Mouse (Mus musculus): ENCODE data around the gene Acvrl1. TPM values are rescaled to one million over a fixed set of nuclear protein-coding genes. Genes with fewer than 3 reads are reported as not detected.

The Acvrl1 gene
- polyA plus RNA-seq, 1 experiment from 2014 or later: 4.4 TPM

DNA sequence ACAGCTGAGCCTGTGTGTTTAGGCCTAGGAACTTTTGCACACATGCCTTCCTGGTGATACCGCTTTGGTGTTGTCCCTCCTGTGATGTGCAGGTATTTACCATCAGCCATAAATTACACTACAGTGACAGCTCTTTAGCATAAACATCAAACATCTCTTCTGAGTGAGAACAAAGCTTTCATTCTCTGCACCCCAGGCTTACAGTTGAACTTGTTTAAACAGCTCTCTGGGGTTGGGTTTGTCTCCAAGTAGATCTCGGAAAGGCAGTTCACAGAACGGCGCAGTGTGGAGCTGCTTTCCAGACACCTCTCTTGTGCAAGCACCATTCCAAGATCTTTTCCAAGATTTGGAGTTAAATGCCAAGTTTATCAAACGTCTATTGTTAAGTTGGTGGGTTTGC lies 54.4 kb downstream of the Acvrl1 start:
- Histone ChIP-seq H3K4me3 (replicated peaks; ENCODE audit: low read depth, low read length) (no peak overlapping the region), H3K4me1 (ENCODE audit: control insufficient read depth, insufficient read depth, low read length) (peaks cover 28% of the 10 kb centered on the region; the same call in 1 of the 2 replicates)

DNA sequence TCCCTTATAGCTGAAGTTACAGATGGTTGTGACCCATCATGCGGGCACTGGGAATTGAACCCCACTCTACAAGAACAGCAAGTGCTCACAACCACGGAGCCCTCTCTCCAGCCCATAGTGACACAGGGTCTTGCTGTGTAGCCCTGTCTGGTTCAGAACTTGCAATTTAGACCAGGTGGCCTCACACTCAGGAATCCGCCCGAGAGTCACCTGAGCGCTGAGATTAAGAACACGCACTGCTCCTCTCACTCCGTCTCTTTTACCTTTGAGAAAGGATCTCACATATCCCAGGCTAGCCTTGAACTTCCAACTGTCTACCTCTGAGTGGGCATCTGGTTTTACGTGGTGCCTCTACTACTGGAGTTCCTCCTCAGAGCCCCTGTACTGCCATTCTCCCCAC lies 56.0 kb downstream of the Acvrl1 start:
- Histone ChIP-seq H3K27me3 (ENCODE audit: control insufficient read depth, insufficient read depth, low read length) (no peaks in the 10 kb centered on the region), H3K9me3 (ENCODE audit: control insufficient read depth, low read length) (no peaks in the 10 kb centered on the region), H3K27ac (replicated peaks; ENCODE audit: low read depth, low read length) (no peak overlapping the region), H3K4me2 (ENCODE audit: low read length) (no peak overlapping the region), H3K36me3 (ENCODE audit: control insufficient read depth, insufficient read depth, low read length) (peaks cover 10% of the 10 kb centered on the region; the same call in 1 of the 2 replicates), H3K9ac (replicated peaks; ENCODE audit: low read length) (no peak overlapping the region), H3K4me1 (ENCODE audit: control insufficient read depth, insufficient read depth, low read length) (peaks cover 16% of the 10 kb centered on the region; the same call in 1 of the 2 replicates), H3K4me3 (replicated peaks; ENCODE audit: low read depth, low read length) (no peak overlapping the region)
- ATAC-seq (ENCODE audit: low FRiP score, low TSS enrichment) (no peak), DNase-seq (no peak)
- WGBS: 98% methylated on average over 8 of the region's 8 CpGs

More for the DNA sequence above, 54.4 kb downstream of the Acvrl1 start:
- no peak for DNase-seq
- no peaks in the 10 kb centered on the region for H3K27me3 ChIP-seq (ENCODE audit: control insufficient read depth, insufficient read depth, low read length)
- H3K4me2 ChIP-seq (ENCODE audit: low read length): no peak overlapping the region
- no peak for ATAC-seq (ENCODE audit: low FRiP score, low TSS enrichment)
- WGBS: 69% methylated on average over 5 of the region's 5 CpGs
- peaks cover 10% of the 10 kb centered on the region; the same call in 1 of the 2 replicates for H3K36me3 ChIP-seq (ENCODE audit: control insufficient read depth, insufficient read depth, low read length)
- no peaks in the 10 kb centered on the region for H3K9me3 ChIP-seq (ENCODE audit: control insufficient read depth, low read length)
- no peak overlapping the region for H3K27ac ChIP-seq (replicated peaks; ENCODE audit: low read depth, low read length)
- no peak overlapping the region for H3K9ac ChIP-seq (replicated peaks; ENCODE audit: low read length)

DNA sequence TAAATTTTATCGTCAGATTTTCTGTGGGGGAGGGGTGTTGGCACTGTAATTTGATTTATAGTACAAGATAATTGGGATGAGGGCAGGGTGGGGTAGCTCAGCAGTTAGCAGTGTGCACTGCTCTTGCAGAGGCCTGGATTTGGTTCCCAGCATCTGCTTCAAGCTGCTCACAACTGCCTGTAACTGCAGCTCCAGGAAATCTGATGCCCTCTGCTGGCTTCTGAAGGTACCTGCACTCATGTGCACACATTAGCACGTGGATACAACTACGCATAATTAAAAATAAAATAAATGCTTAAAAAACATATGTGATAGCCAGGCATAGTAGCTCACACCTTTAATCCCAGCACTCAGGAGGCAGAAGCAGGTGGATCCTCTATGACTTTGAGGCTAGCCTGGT lies 57.2 kb downstream of the Acvrl1 start:
- WGBS: 94% methylated on average over 3 of the region's 3 CpGs
- no peak overlapping the region for H3K27ac ChIP-seq (replicated peaks; ENCODE audit: low read depth, low read length)
- H3K9ac ChIP-seq (replicated peaks; ENCODE audit: low read length): no peak overlapping the region
- no peaks in the 10 kb centered on the region for H3K9me3 ChIP-seq (ENCODE audit: control insufficient read depth, low read length)
- H3K4me2 ChIP-seq (ENCODE audit: low read length): no peak overlapping the region
- H3K36me3 ChIP-seq (ENCODE audit: control insufficient read depth, insufficient read depth, low read length): peaks cover 10% of the 10 kb centered on the region; the same call in 1 of the 2 replicates
- no peak overlapping the region for H3K4me3 ChIP-seq (replicated peaks; ENCODE audit: low read depth, low read length)
- peaks cover 16% of the 10 kb centered on the region; the same call in 1 of the 2 replicates for H3K4me1 ChIP-seq (ENCODE audit: control insufficient read depth, insufficient read depth, low read length)
- H3K27me3 ChIP-seq (ENCODE audit: control insufficient read depth, insufficient read depth, low read length): no peaks in the 10 kb centered on the region
- DNase-seq: no peak
- ATAC-seq (ENCODE audit: low FRiP score, low TSS enrichment): no peak

DNA sequence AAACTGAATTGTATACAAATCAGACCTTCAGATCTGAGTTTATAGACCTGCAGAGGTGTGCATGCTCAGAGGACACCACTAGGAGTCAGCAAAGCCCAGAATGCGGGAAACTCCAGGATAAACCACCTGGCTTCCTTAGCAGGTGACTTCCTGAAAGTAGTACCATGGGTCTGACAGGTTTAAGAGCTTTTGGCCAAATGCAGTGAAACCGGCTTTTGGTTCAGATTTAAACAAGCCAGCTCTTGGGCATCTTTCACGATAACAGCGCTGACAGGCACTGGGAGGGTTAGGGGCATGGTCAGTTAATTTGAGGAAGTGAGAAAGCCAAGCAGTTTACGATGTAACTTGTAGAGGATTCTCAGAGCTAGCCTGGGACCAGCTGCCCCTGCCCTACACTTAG lies 59.6 kb downstream of the Acvrl1 start:
- Histone ChIP-seq H3K9ac (replicated peaks; ENCODE audit: low read length) (no peak overlapping the region), H3K4me2 (ENCODE audit: low read length) (no peak overlapping the region), H3K27me3 (ENCODE audit: control insufficient read depth, insufficient read depth, low read length) (no peaks in the 10 kb centered on the region), H3K36me3 (ENCODE audit: control insufficient read depth, insufficient read depth, low read length) (peaks cover 10% of the 10 kb centered on the region; the same call in 1 of the 2 replicates), H3K4me3 (replicated peaks; ENCODE audit: low read depth, low read length) (no peak overlapping the region), H3K9me3 (ENCODE audit: control insufficient read depth, low read length) (no peaks in the 10 kb centered on the region), H3K4me1 (ENCODE audit: control insufficient read depth, insufficient read depth, low read length) (peaks cover 15% of the 10 kb centered on the region; the same call in 1 of the 2 replicates), H3K27ac (replicated peaks; ENCODE audit: low read depth, low read length) (no peak overlapping the region)
- DNase-seq (no peak), ATAC-seq (ENCODE audit: low FRiP score, low TSS enrichment) (no peak)
- WGBS: 87% methylated on average over 5 of the region's 5 CpGs

DNA sequence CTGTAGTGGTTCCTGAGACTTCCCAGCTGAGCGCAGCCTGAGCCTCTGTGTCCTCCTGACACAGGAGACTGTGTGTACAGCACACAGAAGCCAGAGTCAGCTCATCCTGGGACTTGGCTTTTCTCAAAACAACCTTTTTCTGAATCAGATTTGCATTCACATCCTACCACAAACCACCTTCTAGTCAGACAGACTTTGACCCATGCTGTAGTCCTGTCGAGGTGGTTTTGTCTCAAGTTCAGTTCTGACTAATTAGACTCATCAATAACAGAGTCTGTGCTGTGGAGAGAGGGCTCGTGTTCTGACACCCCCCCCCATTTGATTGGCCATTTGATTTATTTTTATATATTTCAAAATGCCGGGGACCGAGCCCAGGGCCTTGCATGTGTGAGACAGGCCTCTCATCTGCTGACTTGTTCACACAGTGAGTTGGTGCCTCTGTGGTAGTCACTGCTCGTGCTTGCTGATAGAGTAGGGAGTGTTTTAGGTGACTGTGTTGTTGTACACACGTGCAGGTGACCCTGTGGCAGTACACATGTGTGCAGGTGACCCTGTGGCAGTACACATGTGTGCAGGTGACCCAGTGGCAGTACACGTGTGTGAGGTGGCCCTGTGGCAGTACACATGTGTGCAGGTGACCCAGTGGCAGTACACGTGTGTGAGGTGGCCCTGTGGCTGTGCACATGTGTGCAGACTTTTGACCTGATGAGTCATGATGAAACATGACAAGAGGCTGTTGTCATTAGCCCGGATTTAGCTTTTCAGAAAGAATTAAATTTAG lies 61.8 kb downstream of the Acvrl1 start:
- Histone ChIP-seq H3K4me1 (ENCODE audit: control insufficient read depth, insufficient read depth, low read length) (peaks cover 15% of the 10 kb centered on the region; the same call in 1 of the 2 replicates), H3K9ac (replicated peaks; ENCODE audit: low read length) (no peak overlapping the region), H3K4me2 (ENCODE audit: low read length) (no peak overlapping the region), H3K9me3 (ENCODE audit: control insufficient read depth, low read length) (no peaks in the 10 kb centered on the region), H3K27me3 (ENCODE audit: control insufficient read depth, insufficient read depth, low read length) (no peaks in the 10 kb centered on the region), H3K4me3 (replicated peaks; ENCODE audit: low read depth, low read length) (no peak overlapping the region), H3K27ac (replicated peaks; ENCODE audit: low read depth, low read length) (no peak overlapping the region), H3K36me3 (ENCODE audit: control insufficient read depth, insufficient read depth, low read length) (peaks cover 22% of the 10 kb centered on the region)
- no peak for ATAC-seq (ENCODE audit: low FRiP score, low TSS enrichment)
- WGBS: 85% methylated on average over 10 of the region's 10 CpGs
- no peak for DNase-seq

DNA sequence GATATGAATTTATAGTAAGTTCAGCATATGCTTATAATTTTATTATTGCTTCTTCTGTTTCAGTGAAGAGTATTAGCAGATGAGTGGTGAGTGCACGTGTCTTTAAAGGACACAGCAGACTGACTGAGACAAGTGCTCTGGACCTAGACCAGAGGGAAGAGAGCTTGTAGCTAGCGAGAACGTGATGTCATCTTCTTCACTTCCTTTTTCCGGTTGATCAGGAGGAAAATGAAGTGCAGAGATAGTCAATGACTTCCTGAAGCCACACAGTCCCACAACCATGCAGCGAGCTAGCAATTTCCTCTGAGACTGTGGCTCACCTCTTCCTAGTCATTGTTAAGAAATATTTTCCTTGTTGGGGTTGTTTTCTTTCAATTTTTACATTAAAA lies 62.4 kb downstream of the Acvrl1 start:
- H3K9ac ChIP-seq (replicated peaks; ENCODE audit: low read length): no peak overlapping the region
- H3K36me3 ChIP-seq (ENCODE audit: control insufficient read depth, insufficient read depth, low read length): peaks cover 22% of the 10 kb centered on the region
- DNase-seq (no peak), ATAC-seq (ENCODE audit: low FRiP score, low TSS enrichment) (no peak)
- H3K27me3 ChIP-seq (ENCODE audit: control insufficient read depth, insufficient read depth, low read length): no peaks in the 10 kb centered on the region
- no peak overlapping the region for H3K4me3 ChIP-seq (replicated peaks; ENCODE audit: low read depth, low read length)
- WGBS: 81% methylated on average over 5 of the region's 5 CpGs
- H3K4me1 ChIP-seq (ENCODE audit: control insufficient read depth, insufficient read depth, low read length): peaks cover 15% of the 10 kb centered on the region; the same call in 1 of the 2 replicates
- no peak overlapping the region for H3K4me2 ChIP-seq (ENCODE audit: low read length)
- H3K27ac ChIP-seq (replicated peaks; ENCODE audit: low read depth, low read length): no peak overlapping the region
- no peaks in the 10 kb centered on the region for H3K9me3 ChIP-seq (ENCODE audit: control insufficient read depth, low read length)

DNA sequence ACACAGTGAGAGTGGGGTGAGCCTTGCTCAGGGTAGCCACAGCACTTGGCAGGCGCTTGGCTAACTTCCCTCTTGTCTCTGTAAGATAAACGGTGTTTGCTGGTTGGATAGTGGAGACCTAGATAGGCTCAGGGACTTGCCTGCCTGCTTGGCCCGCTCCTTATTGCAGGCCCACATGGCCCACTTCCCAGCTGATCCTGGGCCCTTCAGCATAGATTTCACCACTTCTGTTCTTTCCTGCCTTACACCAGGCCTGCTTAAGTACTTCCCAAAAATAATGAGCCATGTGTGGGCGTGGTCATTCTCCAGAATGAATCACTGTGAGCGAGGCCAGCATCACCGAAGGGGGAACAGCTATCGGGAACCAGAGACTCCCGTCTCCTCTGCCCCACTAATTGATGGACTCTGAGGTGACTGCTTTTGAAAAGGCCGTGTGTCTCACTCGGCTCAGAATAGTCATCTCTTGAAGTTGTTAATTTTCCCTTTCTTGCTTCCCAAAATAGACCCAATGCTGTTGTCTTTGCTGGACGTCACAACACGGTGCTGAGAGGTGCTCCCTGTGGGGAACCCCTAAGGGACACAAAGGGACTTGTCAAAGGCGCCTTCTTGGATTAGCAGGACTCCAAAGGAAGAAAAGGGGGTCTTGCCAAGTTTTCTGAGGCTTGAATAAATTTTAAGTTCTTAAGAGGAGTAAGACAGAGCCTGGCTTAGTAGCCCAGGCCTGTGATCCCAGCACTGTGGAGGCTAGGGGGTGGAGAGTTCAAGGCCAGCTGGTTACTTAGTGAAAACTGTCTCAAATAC lies 63.3 kb downstream of the Acvrl1 start:
- peak; percentile 66 for DNase-seq
- Histone ChIP-seq H3K9me3 (ENCODE audit: control insufficient read depth, low read length) (no peaks in the 10 kb centered on the region), H3K27ac (replicated peaks; ENCODE audit: low read depth, low read length) (0 out of 2 replicates have a peak overlapping the region, but pooled peaks have one; percentile 5), H3K4me1 (ENCODE audit: control insufficient read depth, insufficient read depth, low read length) (peaks cover 15% of the 10 kb centered on the region; the same call in 1 of the 2 replicates), H3K9ac (replicated peaks; ENCODE audit: low read length) (no peak overlapping the region), H3K4me3 (replicated peaks; ENCODE audit: low read depth, low read length) (no peak overlapping the region), H3K36me3 (ENCODE audit: control insufficient read depth, insufficient read depth, low read length) (peaks cover 28% of the 10 kb centered on the region), H3K4me2 (ENCODE audit: low read length) (no peak overlapping the region), H3K27me3 (ENCODE audit: control insufficient read depth, insufficient read depth, low read length) (no peaks in the 10 kb centered on the region)
- ATAC-seq (ENCODE audit: low FRiP score, low TSS enrichment): peak; percentile 43; the same call in 1 of the 2 replicates
- WGBS: 12% methylated on average over 13 of the region's 13 CpGs

DNA sequence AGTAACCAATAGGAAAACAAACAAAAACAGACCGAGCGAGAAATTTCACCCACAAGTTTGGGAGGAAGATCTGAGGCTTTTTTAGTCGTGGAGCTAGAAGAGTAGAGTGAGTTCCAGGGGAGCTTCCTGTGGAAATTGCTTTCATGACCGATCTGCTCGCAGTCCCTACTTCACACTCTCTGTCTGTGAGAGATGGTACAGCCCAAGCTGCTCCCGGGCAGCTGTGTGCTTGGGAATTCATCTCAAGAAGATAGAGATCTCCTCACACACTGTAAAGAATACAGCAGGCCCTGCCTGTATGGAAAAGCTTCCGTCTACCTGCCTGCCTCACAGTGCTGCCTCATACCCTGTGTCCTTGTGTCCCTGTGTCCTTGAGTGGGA lies 63.9 kb downstream of the Acvrl1 start:
- no peak for ATAC-seq (ENCODE audit: low FRiP score, low TSS enrichment)
- peaks cover 15% of the 10 kb centered on the region; the same call in 1 of the 2 replicates for H3K4me1 ChIP-seq (ENCODE audit: control insufficient read depth, insufficient read depth, low read length)
- no peaks in the 10 kb centered on the region for H3K9me3 ChIP-seq (ENCODE audit: control insufficient read depth, low read length)
- no peaks in the 10 kb centered on the region for H3K27me3 ChIP-seq (ENCODE audit: control insufficient read depth, insufficient read depth, low read length)
- no peak overlapping the region for H3K9ac ChIP-seq (replicated peaks; ENCODE audit: low read length)
- H3K36me3 ChIP-seq (ENCODE audit: control insufficient read depth, insufficient read depth, low read length): peaks cover 34% of the 10 kb centered on the region
- DNase-seq: no peak
- no peak overlapping the region for H3K27ac ChIP-seq (replicated peaks; ENCODE audit: low read depth, low read length)
- no peak overlapping the region for H3K4me2 ChIP-seq (ENCODE audit: low read length)
- no peak overlapping the region for H3K4me3 ChIP-seq (replicated peaks; ENCODE audit: low read depth, low read length)
- WGBS: 50% methylated on average over 7 of the region's 7 CpGs
